Mouse (Mus musculus) ES-E14 (cell line): ENCODE measurements at regions not wholly inside any gene's neighbourhood (a gene's known extent, or its start where the extent isn't known, plus 50 kb on each side); places are given as distances from the start of the nearest gene placed in this dataset.

Source experiments
- DNase-seq: peaks from one replicate; pipeline ENCODE4 v3.0.0-alpha.2; 2013; ENCODE audit warnings: low read depth, low spot score
- H3K27ac ChIP-seq: 2 replicates; pipeline ENCODE4 v1.5.1; 2012; ENCODE audit warnings: low read depth, mild to moderate bottlenecking, low read length, moderate library complexity, mixed read lengths; ENCODE audit not compliant: poor library complexity, insufficient read depth, severe bottlenecking
- H3K36me3 ChIP-seq: 2 replicates; pipeline ENCODE4 v1.6.1; 2012; ENCODE audit warnings: mild to moderate bottlenecking, low read length, moderate library complexity, mixed read lengths; ENCODE audit not compliant: control insufficient read depth, poor library complexity, insufficient read depth, severe bottlenecking
- H3K4me1 ChIP-seq, 2 experiments: fragments of 150-350 bp in 1 of 2; sonication (generic) in 1 of 2; 2 replicates each; pipeline ENCODE4 v1.6.1; 2012; ENCODE audit warnings: low read length in 2 of 2, mild to moderate bottlenecking in 1 of 2, mixed read lengths in 1 of 2; ENCODE audit not compliant: control insufficient read depth in 2 of 2, insufficient read depth in 2 of 2, poor library complexity in 1 of 2
- H3K4me3 ChIP-seq, 2 experiments: fragments of 150-350 bp in 1 of 2; sonication (generic) in 1 of 2; 2 replicates each; pipeline ENCODE4 v1.5.1; 2012; ENCODE audit warnings: low read length in 2 of 2, low read depth in 1 of 2, mild to moderate bottlenecking in 1 of 2, mixed read lengths in 1 of 2; ENCODE audit not compliant: insufficient read depth in 1 of 2, poor library complexity in 1 of 2, severe bottlenecking in 1 of 2
- H3K9ac ChIP-seq: 2 replicates; pipeline ENCODE4 v1.6.1; 2012; ENCODE audit warnings: low read depth, mild to moderate bottlenecking, low read length, mixed read lengths; ENCODE audit not compliant: poor library complexity, insufficient read depth, severe bottlenecking
- H3K9me3 ChIP-seq: fragments of 150-350 bp; sonication (generic); 2 replicates; pipeline ENCODE4 v1.6.1; 2012; ENCODE audit warnings: low read depth, mild to moderate bottlenecking, low read length; ENCODE audit not compliant: control insufficient read depth, insufficient read depth
- CHD2 ChIP-seq: IDR thresholded peaks from 2 replicates; pipeline ENCODE4 v1.6.1; 2014; ENCODE audit warnings: mild to moderate bottlenecking, low read depth, low read length, inconsistent platforms
- HCFC1 ChIP-seq: IDR thresholded peaks from 2 replicates; pipeline ENCODE4 v1.6.1; 2012; ENCODE audit warnings: low read length, inconsistent platforms, borderline replicate concordance; ENCODE audit not compliant: insufficient read depth
- MAFK ChIP-seq: IDR thresholded peaks from 2 replicates; pipeline ENCODE4 v1.6.1; 2014; ENCODE audit warnings: mild to moderate bottlenecking, low read depth, low read length, inconsistent platforms; ENCODE audit not compliant: insufficient read depth
- ZC3H11A ChIP-seq: IDR thresholded peaks from 2 replicates; pipeline ENCODE4 v1.6.1; 2012; ENCODE audit warnings: low read depth, mild to moderate bottlenecking, inconsistent platforms, low read length, borderline replicate concordance
- ZNF384 ChIP-seq: IDR thresholded peaks from 2 replicates; pipeline ENCODE4 v1.6.1; 2012; ENCODE audit warnings: low read depth, low read length, inconsistent platforms
- in situ Hi-C, 2 experiments: fragments of 600-800 bp; cut with MboI; formaldehyde crosslinking; loops; one replicate each; pipeline ENCODE4 v1.15.1; 2025; ENCODE audit warnings: low sequenced_read_pairs in 2 of 2, inconsistent platforms in 1 of 2; ENCODE audit not compliant: unreplicated experiment in 2 of 2

GRCm38 (mm10) chr8:89914076-89914475 lies 434.1 kb downstream of the Tox3 start:
- no peak for DNase-seq
- H3K4me3 ChIP-seq: no peak overlapping the region
- no peaks in the 10 kb centered on the region for H3K36me3 ChIP-seq
- H3K9me3 ChIP-seq: no peaks in the 10 kb centered on the region
- in situ Hi-C loops: no loop called here
- no peaks in the 10 kb centered on the region for H3K4me1 ChIP-seq
- H3K9ac ChIP-seq: no peak overlapping the region
- no peak overlapping the region for H3K27ac ChIP-seq
- TF ChIP-seq MAFK: no peak
- TF ChIP-seq CHD2: no peak
- no peak for TF ChIP-seq ZC3H11A
- no peak for TF ChIP-seq ZNF384
- no peak for TF ChIP-seq HCFC1

- TF ChIP-seq ZC3H11A (no peak), CHD2 (no peak), HCFC1 (no peak), ZNF384 (no peak), MAFK (no peak)
- in situ Hi-C loops: no loop called here
- H3K27ac ChIP-seq: no peak overlapping the region
- no peaks in the 10 kb centered on the region for H3K9me3 ChIP-seq
- no peaks in the 10 kb centered on the region for H3K4me1 ChIP-seq
- H3K9ac ChIP-seq: no peak overlapping the region
- H3K36me3 ChIP-seq: no peaks in the 10 kb centered on the region
- no peak overlapping the region for H3K4me3 ChIP-seq
- DNase-seq: no peak
These were observed 441.9 kb downstream of the Tox3 start for GRCm38 (mm10) chr8:89906200-89906599.

GRCm38 (mm10) chr8:89905588-89905987 lies 442.6 kb downstream of the Tox3 start:
- no peak overlapping the region for H3K4me3 ChIP-seq
- TF ChIP-seq MAFK (no peak), ZC3H11A (no peak), HCFC1 (no peak), CHD2 (no peak), ZNF384 (no peak)
- no peak overlapping the region for H3K9ac ChIP-seq
- H3K27ac ChIP-seq: no peak overlapping the region
- in situ Hi-C loops: no loop called here
- H3K9me3 ChIP-seq: no peaks in the 10 kb centered on the region
- no peaks in the 10 kb centered on the region for H3K4me1 ChIP-seq
- no peaks in the 10 kb centered on the region for H3K36me3 ChIP-seq
- DNase-seq: no peak

GRCm38 (mm10) chr8:89903346-89903745 lies 444.8 kb downstream of the Tox3 start:
- Histone ChIP-seq H3K9ac (no peak overlapping the region), H3K36me3 (no peaks in the 10 kb centered on the region), H3K4me1 (no peaks in the 10 kb centered on the region), H3K27ac (no peak overlapping the region), H3K4me3 (no peak overlapping the region), H3K9me3 (no peaks in the 10 kb centered on the region)
- in situ Hi-C loops: no loop called here
- no peak for DNase-seq
- TF ChIP-seq ZC3H11A (no peak), MAFK (no peak), ZNF384 (no peak), HCFC1 (no peak), CHD2 (no peak)

- Histone ChIP-seq H3K4me1 (no peaks in the 10 kb centered on the region), H3K9ac (no peak overlapping the region), H3K27ac (no peak overlapping the region), H3K4me3 (no peak overlapping the region), H3K36me3 (no peaks in the 10 kb centered on the region), H3K9me3 (no peaks in the 10 kb centered on the region)
- DNase-seq: no peak
- TF ChIP-seq ZNF384 (no peak), ZC3H11A (no peak), HCFC1 (no peak), CHD2 (no peak), MAFK (no peak)
- in situ Hi-C loops: no loop called here
These were observed 475.4 kb downstream of the Tox3 start for GRCm38 (mm10) chr8:89872768-89873167.
